Mouse (Mus musculus) c-Kit-positive CD71-positive TER-119-negative erythroid progenitor cells, embryonic 14.5 days (primary cell): ENCODE measurements around the gene Smarcal1.
A peak's percentile ranks its signal among the peaks of the same experiment; 100 is the strongest.

Source experiments
- DNase-seq: peaks from one replicate; pipeline ENCODE4 v3.0.0-alpha.2; 2013; ENCODE audit warnings: low read depth

Gene Smarcal1

DNA sequence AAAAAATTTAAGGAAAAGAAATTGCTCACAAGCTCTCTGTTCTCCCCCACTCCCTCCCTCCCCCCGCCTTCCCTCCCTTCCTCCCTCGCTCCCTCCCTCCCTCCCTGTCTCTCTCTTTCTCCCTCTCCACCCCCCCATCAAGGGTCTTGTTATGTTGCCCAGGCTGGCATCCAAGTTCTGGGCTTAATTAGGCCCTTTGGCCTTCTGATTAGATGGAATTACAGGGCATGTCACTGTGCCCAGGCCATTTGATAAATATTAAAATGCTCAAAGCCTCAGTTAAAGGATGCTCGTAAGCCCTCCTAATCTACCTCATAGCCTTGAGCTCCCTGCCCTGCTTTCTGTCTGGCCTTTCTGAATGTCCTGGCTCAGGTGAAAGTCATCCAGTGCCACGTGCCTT, 7.6 kb downstream of the Smarcal1 start:
- DNase-seq, result no peak

DNA sequence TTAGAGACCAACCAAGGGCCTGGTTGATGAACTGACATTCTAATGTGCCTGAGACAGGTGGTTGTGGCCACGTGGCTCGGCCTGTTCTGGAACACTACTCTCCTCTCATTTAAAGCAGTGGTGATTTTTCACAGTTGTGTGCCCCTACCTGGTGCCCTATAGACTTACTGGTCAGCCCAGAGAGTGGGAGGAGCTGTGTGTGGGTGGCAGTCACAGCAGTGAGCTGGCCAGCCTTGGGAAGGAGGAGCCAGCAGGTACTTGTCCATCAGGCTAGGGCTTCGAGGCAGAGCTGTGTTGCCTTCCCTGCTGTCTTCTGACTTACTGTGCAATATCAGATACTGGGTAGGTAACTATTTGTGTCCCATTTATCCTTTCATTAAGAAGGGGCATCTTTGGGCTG, 9.3 kb downstream of the Smarcal1 start:
- no peak for DNase-seq

DNA sequence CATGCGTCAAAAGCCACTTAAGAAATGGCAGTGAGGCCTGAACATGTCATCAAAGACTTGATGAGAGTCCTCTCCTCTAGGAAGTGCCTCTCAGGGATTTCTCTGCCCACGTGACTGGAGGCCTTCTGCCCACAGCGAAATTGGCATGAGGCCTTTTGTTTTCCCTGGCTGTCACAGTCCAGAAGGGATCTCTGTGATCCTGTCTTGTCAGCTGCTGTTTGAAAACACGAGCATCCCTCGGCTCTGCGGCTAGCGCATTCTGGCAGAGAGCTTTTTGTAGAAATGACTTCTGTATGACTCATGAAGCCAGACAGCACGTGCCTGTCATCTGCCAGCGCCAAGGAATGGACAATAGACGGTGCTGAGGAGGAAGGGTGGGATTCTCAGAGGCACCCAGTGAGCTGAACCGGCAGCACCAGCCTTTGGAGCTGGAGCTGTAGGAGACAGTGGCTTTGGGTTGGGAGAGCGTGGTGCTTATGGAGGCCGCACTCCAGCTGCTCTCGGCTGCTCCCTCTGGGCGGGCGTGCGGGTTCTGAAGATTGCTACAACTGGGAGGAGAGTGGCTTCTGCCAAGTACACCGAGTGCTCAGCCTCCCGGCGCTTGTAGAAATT, 10.4 kb downstream of the Smarcal1 start:
- DNase-seq, result no peak

DNA sequence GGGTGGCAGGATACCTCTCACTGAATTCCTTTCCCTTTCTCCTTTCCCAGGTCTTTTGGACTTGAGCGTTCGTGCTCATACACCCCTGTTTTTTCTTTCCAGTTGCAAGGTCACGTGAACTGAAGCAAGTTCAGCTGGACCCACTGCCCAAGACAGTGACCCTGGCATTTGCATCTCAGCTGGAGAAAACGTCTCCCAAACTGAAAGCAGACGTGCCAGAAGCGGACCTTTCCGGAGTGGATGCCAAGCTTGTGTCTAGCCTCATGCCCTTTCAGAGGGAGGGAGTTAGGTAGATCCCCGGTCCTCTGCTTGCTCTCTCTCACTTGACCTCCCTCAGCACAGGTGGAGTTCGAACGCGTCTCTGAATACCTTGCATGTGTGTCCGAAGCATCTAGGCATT, 12.6 kb downstream of the Smarcal1 start:
- no peak for DNase-seq

DNA sequence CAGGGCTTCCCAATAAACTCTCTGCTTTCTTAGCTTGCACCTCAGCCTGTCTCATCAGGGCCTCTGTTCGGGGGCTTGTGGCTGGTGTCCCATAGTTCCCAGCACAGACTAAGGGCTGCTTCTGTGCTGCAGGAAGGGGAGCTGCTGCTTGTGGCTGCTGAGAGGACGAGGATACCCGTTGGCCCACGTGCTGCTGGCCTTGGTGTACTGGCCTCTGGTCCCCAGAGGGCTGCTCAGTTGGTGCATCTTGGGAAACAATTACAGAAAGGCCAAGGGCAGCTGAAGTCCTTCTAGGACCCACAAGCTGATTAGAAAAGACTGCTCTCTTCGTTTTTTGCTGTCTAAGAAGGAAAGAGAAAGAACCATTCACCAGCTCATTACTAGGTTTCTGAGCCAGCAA, 13.2 kb downstream of the Smarcal1 start:
- DNase-seq, result no peak

DNA sequence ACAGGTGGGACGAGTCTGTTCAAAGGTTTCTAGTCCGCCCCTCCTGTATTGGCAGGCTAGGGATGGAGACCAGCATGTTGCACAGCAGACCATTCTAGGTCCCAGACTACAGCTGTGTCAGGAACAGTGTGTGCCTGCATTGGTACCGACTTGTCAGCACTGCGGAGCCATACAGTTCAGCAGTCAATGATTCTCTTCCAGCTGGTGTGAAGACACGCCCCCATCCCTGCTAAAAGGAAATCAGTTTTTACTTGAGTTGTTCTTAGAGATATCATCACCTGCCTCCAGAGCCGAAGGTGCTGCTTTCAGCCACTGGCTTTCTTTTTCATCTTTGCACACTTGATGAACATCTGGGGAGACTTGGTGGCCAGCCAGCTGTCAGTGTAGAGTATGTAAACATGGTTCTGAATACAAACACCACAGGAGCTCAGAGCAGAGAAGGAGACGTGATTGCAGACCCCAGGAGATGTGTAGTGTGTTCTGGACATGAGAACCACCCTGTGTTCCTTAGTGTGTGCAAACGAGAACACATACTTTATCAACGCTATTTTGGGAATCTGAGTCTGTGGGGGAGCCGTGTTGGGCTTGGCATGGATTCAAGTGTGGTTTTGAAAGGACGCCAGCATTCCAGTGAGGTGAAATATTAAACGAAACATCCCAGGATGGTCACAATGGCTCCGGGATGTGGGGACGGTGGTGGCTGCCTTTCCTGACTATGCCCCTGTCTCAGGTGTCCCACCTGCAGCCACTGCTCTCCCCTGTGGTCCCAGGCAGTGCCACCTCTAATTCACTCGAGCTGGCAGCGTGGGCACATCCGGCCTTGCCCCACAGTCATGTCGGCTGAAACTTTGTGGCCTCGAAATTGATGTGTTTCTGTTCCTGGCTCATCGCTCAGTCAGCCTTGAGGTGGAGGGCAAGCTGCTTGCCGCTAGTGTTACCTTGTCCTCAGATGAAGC, 16.4 kb downstream of the Smarcal1 start:
- DNase-seq, result no peak

DNA sequence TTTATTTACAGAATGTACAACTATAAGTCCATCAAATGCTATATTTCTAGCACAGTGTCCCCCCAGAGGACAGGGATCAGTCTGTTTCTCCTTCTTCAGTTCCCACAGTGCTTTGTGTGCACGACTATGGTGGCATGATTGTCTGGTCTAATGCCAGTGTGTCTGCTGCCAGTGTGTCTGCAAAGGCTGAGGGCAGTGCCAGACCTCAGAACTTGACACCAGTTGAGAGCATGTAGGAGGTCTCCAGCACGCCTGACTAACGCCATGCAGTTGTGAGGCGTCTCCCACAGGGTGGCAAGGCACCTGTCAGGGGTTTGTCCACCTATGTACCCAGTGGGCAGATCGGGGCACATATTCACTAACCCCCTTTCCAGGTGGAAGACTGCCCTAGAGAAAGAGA, 17.7 kb downstream of the Smarcal1 start:
- no peak for DNase-seq

DNA sequence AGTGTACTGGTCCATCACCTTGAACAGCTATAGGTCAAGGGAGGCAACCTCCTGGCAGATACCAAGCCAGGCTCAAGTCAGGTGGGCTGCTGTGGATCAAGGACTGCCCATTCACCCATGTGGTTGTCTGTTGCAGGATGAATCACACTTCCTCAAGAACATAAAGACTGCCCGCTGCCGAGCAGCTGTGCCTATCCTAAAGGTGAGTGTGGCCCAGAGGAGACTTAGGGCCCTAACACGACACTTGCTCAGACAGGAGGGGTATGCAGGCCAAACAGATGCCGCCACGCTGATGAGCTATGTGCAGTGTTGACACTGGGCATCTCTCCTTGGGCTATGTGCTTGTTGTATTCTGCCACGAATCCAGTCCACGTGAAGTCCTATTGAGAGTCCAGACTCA, 18.2 kb downstream of the Smarcal1 start:
- DNase-seq, result no peak

DNA sequence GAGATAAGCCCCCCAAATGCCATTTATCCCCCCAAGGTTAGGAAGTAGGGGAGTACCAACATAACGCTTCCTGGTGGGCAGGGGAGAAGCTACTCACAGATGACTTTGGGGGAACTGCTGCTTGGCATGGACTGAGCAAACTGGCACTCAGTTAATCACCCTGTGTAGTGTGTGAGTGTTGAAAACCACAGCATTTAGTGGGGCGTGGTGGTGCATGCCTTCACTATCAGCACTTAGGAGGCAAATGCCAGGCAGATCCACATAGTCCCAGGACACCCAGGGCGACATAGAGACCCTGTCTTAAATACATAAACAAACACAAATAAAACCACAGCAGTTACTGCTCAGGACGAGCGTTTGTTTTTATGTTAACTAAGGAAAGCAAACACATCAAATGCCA, 19.1 kb downstream of the Smarcal1 start:
- DNase-seq, result no peak

DNA sequence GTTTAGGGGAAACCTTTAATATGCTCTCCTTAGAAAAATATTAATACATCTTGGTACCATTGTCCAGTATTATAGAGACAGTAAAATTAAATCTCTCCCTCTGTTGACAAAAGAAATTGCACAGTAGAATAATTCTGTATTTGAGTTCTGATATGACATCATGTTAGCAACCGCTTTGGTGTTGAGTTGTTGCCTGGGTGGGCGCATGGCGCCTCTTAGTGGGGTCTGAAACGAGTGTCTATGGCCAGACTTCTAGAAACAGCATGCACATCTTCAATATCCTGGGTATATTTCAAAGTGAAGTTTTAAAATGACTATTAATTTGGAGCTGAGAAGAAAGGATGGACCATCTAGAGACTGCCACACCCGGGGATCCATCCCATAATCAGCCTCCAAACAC, 19.8 kb downstream of the Smarcal1 start:
- DNase-seq, result no peak

DNA sequence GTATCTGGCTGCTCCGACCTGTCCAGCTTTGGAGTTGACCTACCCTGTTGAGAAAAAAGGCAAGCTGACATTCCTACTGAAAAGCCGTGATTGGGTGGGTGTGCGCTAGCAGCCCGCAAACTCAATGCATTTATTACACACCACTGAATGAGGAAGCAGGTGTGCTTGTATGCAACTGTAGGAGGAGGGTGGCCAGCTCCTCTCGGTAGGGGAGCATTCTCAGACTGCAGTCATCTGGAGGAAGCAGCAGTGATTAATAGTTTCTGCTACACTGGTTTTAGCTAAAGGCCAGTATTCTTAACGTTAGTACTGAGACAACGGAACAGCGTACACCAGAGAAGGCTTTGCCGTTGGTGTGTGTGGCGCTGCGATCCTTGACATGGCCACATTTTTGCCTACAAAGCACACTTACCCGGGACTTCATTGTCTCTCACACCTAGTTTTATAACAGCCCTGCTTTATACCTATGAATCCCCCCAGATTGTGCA, 23.2 kb downstream of the Smarcal1 start:
- no peak for DNase-seq

DNA sequence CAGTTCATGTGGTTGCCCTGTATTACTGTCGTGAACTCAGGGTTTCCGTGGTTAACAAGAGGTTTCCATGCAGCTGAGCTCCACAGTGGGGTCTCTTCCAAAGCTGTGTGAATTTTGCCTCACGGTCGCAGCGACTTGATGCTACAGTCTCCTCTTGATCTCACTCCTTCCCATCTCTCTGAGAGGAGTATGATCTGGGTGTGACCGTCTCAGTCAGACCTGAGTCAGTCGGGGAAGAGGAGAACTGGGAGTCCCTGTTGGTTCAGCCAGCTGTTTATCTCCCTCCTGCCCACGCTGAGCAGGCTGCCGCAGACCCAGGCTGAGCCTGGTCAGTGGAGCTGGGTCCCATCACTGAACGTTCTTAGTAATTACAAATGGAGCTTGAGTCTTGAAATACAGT, 26.1 kb downstream of the Smarcal1 start:
- no peak for DNase-seq

DNA sequence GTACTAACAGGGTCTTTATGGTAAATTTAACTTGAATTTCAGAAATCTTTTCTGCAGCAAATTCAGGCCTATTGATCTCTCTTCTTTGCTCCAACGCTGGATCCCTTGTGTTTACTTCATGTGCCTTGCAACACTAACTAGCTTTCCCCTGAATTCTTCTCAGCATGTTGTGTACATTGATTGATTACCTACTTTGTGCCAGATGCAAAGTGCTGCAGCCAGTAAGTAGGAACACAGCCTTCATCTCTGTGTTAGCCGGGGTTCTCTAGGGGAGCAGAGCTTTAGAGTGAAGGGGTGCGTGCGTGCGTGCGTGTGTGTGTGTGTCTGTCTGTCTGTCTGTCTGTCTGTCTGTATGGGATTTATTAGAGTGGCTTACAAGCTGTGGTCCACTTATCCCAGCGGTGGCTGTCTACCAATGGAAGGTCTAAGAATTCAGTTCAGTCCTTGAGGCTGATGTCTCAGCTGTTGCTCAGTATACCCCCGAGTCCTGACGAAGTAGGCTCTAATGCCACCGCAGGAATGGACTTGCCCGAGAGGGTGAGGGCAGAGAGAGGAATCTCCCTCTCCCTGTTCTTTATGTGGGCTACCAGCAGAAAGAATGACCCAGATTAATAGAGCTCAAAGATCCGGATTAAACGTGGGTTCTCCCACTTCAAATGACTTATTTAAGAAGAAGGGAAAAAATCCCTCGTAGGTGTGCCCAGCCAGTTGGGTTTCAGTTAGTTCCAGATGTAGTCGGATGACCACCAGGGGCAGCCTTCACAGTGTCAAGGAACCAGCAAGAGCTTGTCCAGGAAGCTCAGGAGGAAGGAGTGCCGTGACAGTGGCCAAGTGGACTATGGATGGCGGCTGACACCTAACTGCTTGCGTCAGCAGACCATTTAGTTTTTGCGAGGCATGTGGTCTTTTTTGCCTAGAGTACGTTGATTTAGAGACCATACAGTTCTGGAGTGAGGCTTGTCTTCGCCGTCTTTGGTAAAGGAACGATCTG, 27.1 kb downstream of the Smarcal1 start:
- DNase-seq, result no peak

DNA sequence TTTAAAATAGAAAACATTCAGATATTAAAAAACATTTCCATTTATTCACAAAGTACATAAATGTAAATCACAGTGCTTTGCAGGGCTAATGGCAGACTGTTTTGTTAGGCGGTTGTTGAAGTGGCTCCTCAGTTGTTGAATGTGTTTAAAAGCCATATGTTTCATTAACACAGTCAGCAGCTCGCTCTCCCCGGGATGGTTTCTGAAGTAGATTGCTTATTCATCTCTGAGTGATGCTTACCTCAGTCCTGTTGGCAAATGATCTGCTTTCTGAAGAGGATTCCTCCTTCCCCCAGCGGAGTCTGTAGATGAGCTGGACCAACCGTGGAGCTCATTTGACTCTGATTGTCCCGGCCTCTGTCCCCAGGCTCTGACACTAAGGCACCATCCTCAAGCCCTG, 29.1 kb downstream of the Smarcal1 start:
- no peak for DNase-seq

DNA sequence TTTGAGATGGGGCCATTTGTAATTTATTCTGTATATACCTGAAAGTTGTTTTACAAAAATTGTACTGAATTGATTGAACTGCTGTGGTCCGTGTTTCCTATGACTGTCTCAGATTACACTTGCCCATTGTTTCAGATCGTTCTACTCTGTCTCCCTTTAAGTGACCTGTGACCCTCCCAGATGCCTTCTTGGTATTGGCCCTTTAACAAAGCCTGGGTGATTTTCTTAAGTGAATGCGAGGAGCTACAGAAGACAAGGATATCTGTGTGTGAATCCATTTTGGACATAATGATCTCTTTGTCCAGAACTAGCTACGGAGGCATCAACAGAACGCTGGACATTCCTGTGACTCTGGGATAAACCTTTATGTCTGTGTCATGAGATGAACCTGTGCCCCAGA, 52.2 kb downstream of the Smarcal1 start:
- DNase-seq, result no peak

DNA sequence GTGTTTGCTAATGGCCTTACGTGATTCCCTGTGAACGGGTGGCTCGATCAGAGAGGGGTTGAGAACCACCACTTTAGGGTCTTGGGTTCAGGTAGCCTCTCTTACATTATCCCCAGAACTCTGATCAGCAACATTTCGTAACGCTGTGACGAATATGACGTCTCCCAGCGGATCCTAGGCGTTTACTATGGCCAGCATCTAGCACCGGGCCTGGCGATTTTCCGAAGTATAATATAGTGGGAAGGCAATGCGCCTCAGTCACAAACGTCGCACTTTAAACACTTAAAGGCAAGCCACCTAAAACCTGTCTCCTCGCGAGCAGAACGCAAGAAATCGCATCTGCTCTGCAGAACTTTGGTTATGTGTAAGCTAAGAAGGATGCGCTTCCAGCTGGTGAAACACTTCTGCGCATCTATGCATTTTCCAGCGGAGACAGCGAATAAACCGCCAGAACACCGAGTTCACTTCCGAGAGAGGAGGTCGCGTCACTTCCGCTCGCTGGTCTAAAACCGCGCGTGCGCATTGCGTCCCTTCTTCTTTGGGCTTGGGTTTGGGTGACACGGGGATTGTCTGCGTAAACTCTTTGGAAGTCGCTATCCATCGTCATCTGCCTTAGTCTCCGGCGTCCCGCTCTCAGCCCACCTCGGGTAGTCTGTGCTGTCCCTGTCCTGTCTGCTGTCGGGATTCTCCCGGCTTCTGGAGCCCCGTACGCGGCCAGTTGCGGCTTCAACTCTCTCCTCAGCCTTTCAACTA, 57.8 kb downstream of the Smarcal1 start:
- DNase-seq, result peak; percentile 10

DNA sequence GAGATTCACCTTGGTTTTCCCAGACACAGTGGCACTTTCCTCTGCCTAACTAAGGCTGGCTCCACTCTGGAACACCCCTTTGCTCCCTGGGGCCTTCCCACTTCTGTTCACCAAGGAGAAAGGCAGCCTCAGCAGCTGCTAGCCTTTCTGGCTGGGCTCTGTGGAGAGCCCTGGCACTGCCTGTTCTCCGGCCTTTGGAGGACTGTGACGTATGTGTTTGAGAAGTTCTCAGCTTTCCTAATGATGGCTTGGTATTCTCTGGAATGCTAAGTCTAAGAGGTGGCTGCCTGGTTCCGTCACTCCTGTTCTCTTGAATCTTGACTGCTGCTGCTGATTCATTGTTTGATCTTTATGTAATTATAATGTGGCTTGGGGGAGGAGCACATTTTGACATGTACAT, 90.0 kb downstream of the Smarcal1 start:
- no peak for DNase-seq
